Mouse (Mus musculus) liver, embryonic 14.5 days (tissue): Measurements from ENCODE around the gene Hoxb4. TPM values are rescaled to one million over a fixed set of nuclear protein-coding genes. Genes with fewer than 3 reads are reported as not detected.

ENCODE experiments used
- ATAC-seq: fragments of 200-750 bp; cut with Nextera tagmentation; 2 replicates; pipeline ENCODE4 v1.8.0; 2017; ENCODE audit warnings: moderate number of reproducible peaks, mild to moderate bottlenecking, moderate library complexity; ENCODE audit not compliant: insufficient read depth
- DNase-seq, 3 experiments: peaks; one replicate each; pipeline ENCODE4 v3.0.0-alpha.2; 2012 to 2013; ENCODE audit warnings: low read depth in 3 of 3, low spot score in 3 of 3
- H3K27ac ChIP-seq: fragments of 300-500 bp; sonication (generic); 2 replicates; pipeline ENCODE4 v1.5.1; 2014; ENCODE audit warnings: moderate library complexity, mild to moderate bottlenecking, control low read depth, inconsistent platforms
- H3K27me3 ChIP-seq: fragments of 300-500 bp; sonication (generic); 2 replicates; pipeline ENCODE4 v1.6.1; 2014; ENCODE audit warnings: mild to moderate bottlenecking, low read length, moderate library complexity; ENCODE audit not compliant: control insufficient read depth, insufficient read depth
- H3K36me3 ChIP-seq: fragments of 300-500 bp; sonication (generic); replicated peaks from 2 replicates; pipeline ENCODE4 v1.6.1; 2014; ENCODE audit warnings: low read depth; ENCODE audit not compliant: control insufficient read depth, insufficient read depth
- H3K4me1 ChIP-seq, 2 experiments: fragments of 200-500 bp in 1 of 2; fragments of 300-500 bp in 1 of 2; sonication (generic) in 1 of 2; replicated peaks; 2 replicates each; pipeline ENCODE4 v1.6.1; 2012 to 2014; ENCODE audit warnings: antibody characterized with exemption in 1 of 2, inconsistent platforms in 1 of 2, low read length in 1 of 2; ENCODE audit not compliant: control insufficient read depth in 2 of 2, insufficient read depth in 2 of 2
- H3K4me2 ChIP-seq: fragments of 300-500 bp; sonication (generic); 2 replicates; pipeline ENCODE4 v1.6.1; 2014; ENCODE audit warnings: low read depth, mild to moderate bottlenecking, control low read depth, moderate library complexity
- H3K4me3 ChIP-seq, 2 experiments: fragments of 200-500 bp in 1 of 2; fragments of 300-500 bp in 1 of 2; sonication (generic) in 1 of 2; 2 replicates each; pipeline ENCODE4 v1.5.1; 2012 to 2014; ENCODE audit warnings: low read depth in 2 of 2, low read length in 2 of 2, mild to moderate bottlenecking in 2 of 2, control low read depth in 1 of 2, inconsistent platforms in 1 of 2, moderate library complexity in 1 of 2; ENCODE audit not compliant: insufficient read depth in 1 of 2
- H3K9ac ChIP-seq: fragments of 300-500 bp; sonication (generic); replicated peaks from 2 replicates; pipeline ENCODE4 v1.6.1; 2014; ENCODE audit warnings: mild to moderate bottlenecking, control low read depth, moderate library complexity
- H3K9me3 ChIP-seq: fragments of 300-500 bp; sonication (generic); 2 replicates; pipeline ENCODE4 v1.6.1; 2016; ENCODE audit warnings: low read length, mixed read lengths; ENCODE audit not compliant: control insufficient read depth
- CTCF ChIP-seq: IDR thresholded peaks from 2 replicates; pipeline ENCODE4 v1.5.1; 2016; ENCODE audit warnings: antibody characterized with exemption, low read depth, control low read depth
- EP300 ChIP-seq: IDR thresholded peaks from 2 replicates; pipeline ENCODE4 v1.6.1; 2016; ENCODE audit warnings: antibody characterized with exemption, low read depth
- WGBS: fragments of 180-500 bp; shearing (Covaris S2); extraction: QIAGEN DNeasy Blood & Tissue Kit; methylation state at CpG from one replicate; pipeline ENCODE4 v1.1.7; 2014; ENCODE audit not compliant: insufficient replicate concordance; 5-methylcytosine and 5-hydroxymethylcytosine counted together
- polyA plus RNA-seq, 2 experiments: library from polyadenylated mRNA; depleted of rRNA in 1 of 2; stranded (reverse) in 1 of 2; unstranded in 1 of 2; fragments of >200 nt; fragmentation: Nextera tagmentation in 1 of 2; extraction: Ambion mirVana in 1 of 2; gene quantifications; 2 replicates each; pipeline versions ENCODE4 v1.2.1 to v1.2.3; 2012 to 2014

The Hoxb4 gene
- polyA plus RNA-seq, 2 experiments: 0.06 to 0.48 TPM

DNA sequence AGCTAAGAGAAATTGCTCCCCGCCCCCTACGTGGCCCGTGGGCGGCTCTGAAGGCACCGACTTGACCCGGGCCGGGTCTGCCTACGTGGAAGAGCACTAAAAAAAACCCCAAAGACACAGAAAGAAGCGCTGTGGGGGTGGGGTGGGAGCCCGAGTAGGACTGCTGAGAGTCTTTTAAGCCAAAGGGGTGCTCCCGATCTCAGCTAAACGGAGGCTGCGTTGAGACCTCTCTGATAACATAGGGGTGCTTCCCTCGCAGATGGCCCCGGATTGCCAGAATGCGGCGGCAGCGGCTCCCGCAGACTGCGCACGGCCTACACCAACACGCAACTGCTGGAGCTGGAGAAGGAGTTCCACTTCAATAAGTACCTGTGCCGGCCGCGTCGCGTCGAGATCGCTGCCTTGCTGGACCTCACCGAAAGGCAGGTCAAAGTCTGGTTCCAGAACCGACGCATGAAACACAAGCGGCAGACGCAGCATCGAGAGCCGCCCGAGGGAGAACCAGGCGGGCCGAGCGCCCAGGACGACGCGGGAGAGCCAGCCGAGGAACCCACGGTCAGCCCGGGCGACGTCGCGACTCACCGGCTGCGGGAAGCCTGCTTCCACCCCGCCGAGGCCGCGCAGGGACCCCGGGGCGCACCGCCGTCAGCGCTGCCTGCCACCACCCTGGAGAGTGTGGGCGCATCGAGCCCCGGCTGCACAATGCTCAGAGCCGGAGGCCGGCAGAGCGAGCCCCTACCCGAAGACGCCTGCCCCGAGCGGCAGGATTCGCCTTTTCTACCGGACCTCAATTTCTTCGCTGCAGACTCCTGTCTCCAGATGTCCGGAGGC lies 34.8 kb downstream of the Hoxb4 start:
- no peak for ATAC-seq
- no peak for TF ChIP-seq EP300
- TF ChIP-seq CTCF: no peak
- H3K4me3 ChIP-seq: peak overlapping the region; percentile 21 to 32
- peak overlapping the region; percentile 31 for H3K4me2 ChIP-seq
- DNase-seq: no peak
- H3K9ac ChIP-seq: no peak overlapping the region
- 1% methylated on average over 75 of the region's 75 CpGs for WGBS
- no peaks in the 10 kb centered on the region for H3K36me3 ChIP-seq
- peaks cover 72% of the 10 kb centered on the region for H3K27me3 ChIP-seq
- H3K4me1 ChIP-seq: 0 out of 4 replicates have a peak, but pooled peaks cover 0 to 3% of the 10 kb centered on the region in 2 experiments
- no peaks in the 10 kb centered on the region for H3K9me3 ChIP-seq
- H3K27ac ChIP-seq: no peak overlapping the region

DNA sequence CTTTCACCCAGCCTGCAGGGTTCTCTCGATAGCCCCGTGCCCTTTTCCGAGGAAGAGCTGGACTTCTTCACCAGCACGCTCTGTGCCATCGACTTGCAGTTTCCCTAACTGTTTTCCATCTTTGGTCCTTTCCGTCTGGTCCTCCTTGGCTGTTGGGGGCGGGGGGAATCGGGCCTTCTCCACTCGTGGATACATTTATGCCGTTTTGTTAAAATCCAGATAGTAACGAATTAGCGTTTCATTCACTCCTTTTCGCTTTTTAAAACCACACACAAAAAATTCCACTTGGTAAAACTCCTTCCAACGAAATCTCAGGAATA lies 35.4 kb downstream of the Hoxb4 start:
- no peak overlapping the region for H3K27ac ChIP-seq
- TF ChIP-seq EP300: no peak

DNA sequence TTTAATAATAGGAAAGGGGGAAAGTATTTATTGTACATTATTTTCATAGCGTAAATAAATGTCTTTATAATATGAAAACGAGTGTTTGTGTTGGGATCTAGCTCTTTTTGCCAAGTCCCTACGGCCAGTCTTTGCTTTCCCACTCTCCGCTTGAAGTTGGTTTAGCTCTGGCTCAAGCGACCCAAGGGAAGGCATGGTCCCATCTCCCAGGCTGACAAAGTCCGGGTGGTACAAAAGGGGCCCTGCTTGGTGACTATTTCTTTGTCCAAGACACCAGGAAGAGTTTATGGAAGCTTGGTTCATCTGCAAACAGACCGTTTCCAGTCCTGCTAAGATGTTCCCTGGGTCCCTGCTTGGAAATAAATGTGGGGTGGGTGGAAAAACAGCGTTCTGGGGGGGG lies 35.9 kb downstream of the Hoxb4 start:
- 22% methylated on average over 8 of the region's 8 CpGs for WGBS
- Histone ChIP-seq H3K9me3 (no peaks in the 10 kb centered on the region), H3K4me2 (peak overlapping the region; percentile 24; the same call in 1 of the 2 replicates), H3K4me1 (no peaks in the 10 kb centered on the region), H3K4me3 (peak overlapping the region in 1 of 2 experiments; percentile 14; a peak in 1 of 4 replicates), H3K9ac (no peak overlapping the region), H3K27me3 (peaks cover 63% of the 10 kb centered on the region), H3K27ac (no peak overlapping the region), H3K36me3 (no peaks in the 10 kb centered on the region)
- ATAC-seq (no peak), DNase-seq (no peak)
- no peak for TF ChIP-seq EP300
- no peak for TF ChIP-seq CTCF

More for the DNA sequence above, 35.4 kb downstream of the Hoxb4 start:
- no peak for DNase-seq
- H3K4me2 ChIP-seq: peak overlapping the region; percentile 31
- H3K4me3 ChIP-seq: peak overlapping the region; percentile 21 to 32
- no peak for ATAC-seq
- no peak overlapping the region for H3K9ac ChIP-seq
- WGBS: 5% methylated on average over 14 of the region's 14 CpGs
- H3K9me3 ChIP-seq: no peaks in the 10 kb centered on the region
- H3K36me3 ChIP-seq: no peaks in the 10 kb centered on the region
- peaks cover 67% of the 10 kb centered on the region for H3K27me3 ChIP-seq
- 0 out of 4 replicates have a peak, but pooled peaks cover 0 to under 1% of the 10 kb centered on the region in 2 experiments for H3K4me1 ChIP-seq

DNA sequence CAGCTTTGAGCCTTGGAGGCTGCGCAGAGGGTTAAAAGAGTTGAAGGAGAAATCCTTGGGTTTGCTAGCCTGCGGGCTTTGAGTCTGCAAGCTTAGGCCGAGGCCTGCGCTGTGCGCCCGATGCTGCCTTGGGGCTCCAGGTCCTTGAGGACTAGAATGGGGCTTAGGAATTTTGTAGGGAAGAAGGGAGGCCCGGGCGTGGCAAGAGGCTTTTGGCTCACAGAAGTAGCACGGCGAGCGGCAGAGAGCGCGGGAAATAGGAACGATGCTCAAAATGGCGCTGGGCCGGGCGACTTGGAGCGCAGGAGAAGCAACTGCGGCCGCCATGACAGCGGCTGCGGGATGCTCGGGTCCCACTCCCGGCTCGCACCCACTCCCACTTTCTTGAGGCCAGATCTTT lies 36.3 kb downstream of the Hoxb4 start:
- TF ChIP-seq EP300: no peak
- TF ChIP-seq CTCF: no peak
- DNase-seq (no peak), ATAC-seq (no peak)
- 2% methylated on average over 25 of the region's 25 CpGs for WGBS
- Histone ChIP-seq H3K4me2 (peak overlapping the region; percentile 24; the same call in 1 of the 2 replicates), H3K9ac (no peak overlapping the region), H3K9me3 (no peaks in the 10 kb centered on the region), H3K4me1 (no peaks in the 10 kb centered on the region), H3K4me3 (no peak overlapping the region), H3K27ac (no peak overlapping the region), H3K27me3 (peaks cover 59% of the 10 kb centered on the region), H3K36me3 (no peaks in the 10 kb centered on the region)

DNA sequence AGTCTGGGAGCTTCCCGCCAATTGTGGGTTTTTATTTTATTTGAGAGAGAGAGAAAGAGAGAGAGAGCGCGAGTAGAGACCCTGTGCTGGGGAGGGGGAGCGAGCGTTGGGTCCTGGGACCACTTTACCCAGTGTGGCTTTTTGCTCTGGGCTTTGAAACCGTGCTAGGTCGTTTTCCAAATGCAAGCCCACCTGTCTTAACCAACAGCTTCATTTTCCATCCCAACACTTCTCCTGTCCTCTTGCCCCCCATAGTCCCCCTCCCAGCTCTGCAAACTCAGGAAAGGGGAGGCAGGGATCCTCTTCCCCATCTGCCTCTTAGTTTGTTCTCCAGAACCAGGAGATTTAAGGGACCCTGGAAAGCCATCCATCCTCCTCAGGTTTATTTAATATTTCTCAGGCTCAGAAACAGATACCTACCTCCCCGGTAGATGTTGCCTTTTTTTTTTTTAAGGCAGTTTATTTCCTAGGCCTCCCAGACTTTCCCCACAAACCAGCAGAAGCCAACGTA lies 36.8 kb downstream of the Hoxb4 start:
- DNase-seq (no peak), ATAC-seq (no peak)
- WGBS: 14% methylated on average over 9 of the region's 9 CpGs
- Histone ChIP-seq H3K9me3 (no peaks in the 10 kb centered on the region), H3K9ac (no peak overlapping the region), H3K27me3 (peaks cover 54% of the 10 kb centered on the region), H3K4me3 (no peak overlapping the region), H3K4me1 (no peaks in the 10 kb centered on the region), H3K27ac (no peak overlapping the region), H3K36me3 (no peaks in the 10 kb centered on the region), H3K4me2 (no peak overlapping the region)
- TF ChIP-seq CTCF: no peak
- no peak for TF ChIP-seq EP300
